ENCODE assay signal across 30 mouse cellular contexts in the genomic region with DNA sequence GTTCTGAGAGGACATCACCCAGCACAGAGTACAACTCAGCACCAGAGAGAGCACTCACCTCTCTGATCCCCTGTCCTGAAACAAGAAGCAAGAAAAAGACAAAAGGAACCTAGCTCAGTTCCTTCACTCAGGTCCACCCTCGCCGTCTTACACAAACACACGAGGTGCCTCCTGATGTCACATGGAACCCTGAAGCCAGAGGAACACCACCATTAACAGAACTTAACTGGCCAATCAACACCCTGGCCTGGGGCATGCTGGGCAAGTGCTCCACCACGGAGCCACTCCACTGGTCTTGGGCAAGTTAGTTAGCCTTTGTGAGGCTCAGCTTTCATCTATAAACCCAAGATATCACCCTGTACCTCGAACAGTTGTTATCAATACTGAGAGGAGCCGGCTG. TPM values are rescaled to one million over a fixed set of nuclear protein-coding genes. Genes with fewer than 3 reads are reported as not detected.
"Had no signal": no experiment of that assay in that cellular context is flagged by ENCODE, and none has a peak within 500 bp of the region (broad histone marks: within the 10 kb centered on the region; RNA-seq: fewer than 3 reads in every experiment).

No protein-coding gene starts in this region.

- H3K9ac ChIP-seq: limb, embryonic 12.5 days; limb, embryonic 13.5 days; limb, embryonic 15.5 days; liver, embryonic 12.5 days; liver, embryonic 13.5 days; liver, embryonic 14.5 days; liver, embryonic 15.5 days; liver, postnatal 0 days; lung, embryonic 14.5 days; lung, embryonic 15.5 days; midbrain, embryonic 12.5 days; midbrain, embryonic 13.5 days; midbrain, embryonic 15.5 days had no signal

- H3K4me1 ChIP-seq: limb, embryonic 12.5 days; midbrain, embryonic 10.5 days; midbrain, embryonic 12.5 days; midbrain, embryonic 13.5 days; midbrain, embryonic 15.5 days had no signal

- DNase-seq: left cerebral cortex, postnatal 4 days; liver; liver, embryonic 13.5 days; liver, postnatal 0 days; lung, adult 18-20 months; lung, adult 2 months; lung, embryonic 14.5 days; lung, postnatal 10 days; lung, postnatal 14 days; lung, postnatal 36 days; lung, postnatal 4 days had no signal

- H3K4me3 ChIP-seq: left cerebral cortex, adult 2 months; limb, embryonic 10.5 days; limb, embryonic 12.5 days; limb, embryonic 13.5 days; limb, embryonic 15.5 days; liver, embryonic 12.5 days; liver, embryonic 13.5 days; liver, embryonic 15.5 days; lung, embryonic 15.5 days; megakaryocyte, embryonic 14.5 days; midbrain, embryonic 10.5 days; midbrain, embryonic 12.5 days; midbrain, embryonic 13.5 days; midbrain, embryonic 15.5 days; myocyte had no signal

- H3K27ac ChIP-seq: left cerebral cortex, adult 2 months; limb, embryonic 10.5 days; limb, embryonic 12.5 days; limb, embryonic 13.5 days; limb, embryonic 15.5 days; liver, embryonic 12.5 days; liver, embryonic 13.5 days; liver, embryonic 14.5 days; liver, embryonic 15.5 days; lung, embryonic 15.5 days; macrophage; midbrain, embryonic 10.5 days; midbrain, embryonic 12.5 days; midbrain, embryonic 13.5 days; midbrain, embryonic 15.5 days had no signal

- H3K9me3 ChIP-seq: limb, embryonic 10.5 days; limb, embryonic 12.5 days; limb, embryonic 13.5 days; limb, embryonic 15.5 days; liver, embryonic 12.5 days; liver, embryonic 13.5 days; liver, embryonic 15.5 days; lung, embryonic 15.5 days; midbrain, embryonic 10.5 days; midbrain, embryonic 12.5 days; midbrain, embryonic 13.5 days; midbrain, embryonic 15.5 days had no signal

- H3K27me3 ChIP-seq: limb, embryonic 12.5 days; limb, embryonic 13.5 days; limb, embryonic 15.5 days; liver, embryonic 12.5 days; liver, embryonic 13.5 days; liver, embryonic 15.5 days; lung, embryonic 15.5 days; midbrain, embryonic 12.5 days; midbrain, embryonic 13.5 days; midbrain, embryonic 15.5 days had no signal

- H3K36me3 ChIP-seq: limb, embryonic 10.5 days; limb, embryonic 12.5 days; limb, embryonic 13.5 days; limb, embryonic 15.5 days; liver, embryonic 12.5 days; liver, embryonic 13.5 days; liver, embryonic 15.5 days; lung, embryonic 15.5 days; midbrain, embryonic 10.5 days; midbrain, embryonic 12.5 days; midbrain, embryonic 13.5 days; midbrain, embryonic 15.5 days had no signal

- ATAC-seq: liver, embryonic 12.5 days; liver, postnatal 0 days; lung, postnatal 0 days; midbrain, embryonic 13.5 days; midbrain, embryonic 15.5 days; midbrain, embryonic 16.5 days had no signal

- H3K4me2 ChIP-seq: limb, embryonic 12.5 days; limb, embryonic 13.5 days; limb, embryonic 15.5 days; liver, embryonic 11.5 days; liver, embryonic 12.5 days; liver, embryonic 13.5 days; liver, embryonic 15.5 days; lung, embryonic 14.5 days; lung, embryonic 15.5 days; midbrain, embryonic 12.5 days; midbrain, embryonic 13.5 days; midbrain, embryonic 15.5 days had no signal

RNA-seq across cellular contexts. Expression of a gene that starts 31.7 kb away (rescaled TPM):
- polyA plus RNA-seq: macrophage had no signal
